Mouse (Mus musculus) CH12.LX (cell line): ENCODE results near the gene Cbx4. TPM values are rescaled to one million over a fixed set of nuclear protein-coding genes. Genes with fewer than 3 reads are reported as not detected.

ENCODE experiments used
- DNase-seq: peaks from one replicate; pipeline ENCODE4 v3.0.0-alpha.2; 2013; ENCODE audit errors: extremely low read depth
- H3K27ac ChIP-seq: 2 replicates; pipeline ENCODE4 v1.5.1; 2012; ENCODE audit warnings: low read depth, mild to moderate bottlenecking, control low read depth, moderate library complexity; ENCODE audit not compliant: insufficient read depth
- H3K27me3 ChIP-seq: replicated peaks from 2 replicates; pipeline ENCODE3; 2012; ENCODE audit warnings: inconsistent platforms
- H3K36me3 ChIP-seq, 2 experiments: replicated peaks in 1 of 2; 2 replicates each; pipeline versions ENCODE3 to v1.6.1; 2012; ENCODE audit warnings: inconsistent platforms in 1 of 2, low read length in 1 of 2, mild to moderate bottlenecking in 1 of 2, mixed read lengths in 1 of 2, moderate library complexity in 1 of 2; ENCODE audit not compliant: control insufficient read depth in 1 of 2, insufficient read depth in 1 of 2
- H3K4me1 ChIP-seq, 2 experiments: 2 replicates each; pipeline ENCODE4 v1.6.1; 2012; ENCODE audit warnings: inconsistent platforms in 1 of 2, moderate library complexity in 1 of 2; ENCODE audit not compliant: insufficient read depth in 2 of 2, control insufficient read depth in 1 of 2
- H3K4me2 ChIP-seq: 2 replicates; pipeline ENCODE4 v1.6.1; 2012; ENCODE audit warnings: low read depth, mild to moderate bottlenecking, control low read depth; ENCODE audit not compliant: poor library complexity, insufficient read depth, severe bottlenecking
- H3K4me3 ChIP-seq, 3 experiments: fragments of 150-350 bp in 1 of 3; sonication (generic) in 1 of 3; replicated peaks in 1 of 3; 2 replicates each; pipeline versions ENCODE3 to v1.5.1; 2011 to 2012; ENCODE audit warnings: low read depth in 2 of 3, low read length in 2 of 3, mild to moderate bottlenecking in 2 of 3, moderate library complexity in 2 of 3, control low read depth in 1 of 3, improper control_type of control experiment in 1 of 3, inconsistent platforms in 1 of 3, mixed read lengths in 1 of 3; ENCODE audit not compliant: poor library complexity in 1 of 3
- H3K79me2 ChIP-seq: replicated peaks from 2 replicates; pipeline ENCODE4 v1.6.1; 2012; ENCODE audit warnings: mild to moderate bottlenecking, moderate library complexity; ENCODE audit not compliant: control insufficient read depth, poor library complexity, insufficient read depth, severe bottlenecking; ENCODE audit errors: extremely low read depth
- H3K9ac ChIP-seq: 2 replicates; pipeline ENCODE4 v1.6.1; 2012; ENCODE audit warnings: low read depth, mild to moderate bottlenecking, control low read depth, moderate library complexity; ENCODE audit not compliant: insufficient read depth
- H3K9me3 ChIP-seq: replicated peaks from 2 replicates; pipeline ENCODE3; 2012; ENCODE audit warnings: low read length, inconsistent platforms, mixed read lengths
- BHLHE40 ChIP-seq: IDR thresholded peaks from 2 replicates; pipeline ENCODE4 v1.6.1; 2011; ENCODE audit warnings: mild to moderate bottlenecking, low read depth, low read length, improper control_type of control experiment
- E2F4 ChIP-seq: IDR thresholded peaks from 2 replicates; pipeline ENCODE4 v1.6.1; 2011; ENCODE audit warnings: low read depth, low read length, improper control_type of control experiment; ENCODE audit not compliant: insufficient replicate concordance
- ELF1 ChIP-seq: IDR thresholded peaks from 2 replicates; pipeline ENCODE4 v1.6.1; 2014; ENCODE audit warnings: low read depth, mild to moderate bottlenecking, inconsistent platforms, low read length, improper control_type of control experiment
- EP300 ChIP-seq: IDR thresholded peaks from 2 replicates; pipeline ENCODE4 v1.6.1; 2011; ENCODE audit warnings: low read length, improper control_type of control experiment
- IRF4 ChIP-seq: IDR thresholded peaks from 2 replicates; pipeline ENCODE4 v1.6.1; 2014; ENCODE audit warnings: low read depth, mild to moderate bottlenecking, inconsistent platforms, low read length, improper control_type of control experiment
- JUN ChIP-seq: IDR thresholded peaks from 2 replicates; pipeline ENCODE4 v1.6.1; 2011; ENCODE audit warnings: low read depth, mild to moderate bottlenecking, low read length, improper control_type of control experiment, moderate library complexity; ENCODE audit not compliant: insufficient read depth
- MAFK ChIP-seq: IDR thresholded peaks from 2 replicates; pipeline ENCODE4 v1.6.1; 2011; ENCODE audit warnings: low read length, improper control_type of control experiment; ENCODE audit not compliant: insufficient replicate concordance
- MXI1 ChIP-seq: IDR thresholded peaks from 2 replicates; pipeline ENCODE4 v1.6.1; 2011; ENCODE audit warnings: mild to moderate bottlenecking, low read depth, low read length, improper control_type of control experiment
- MYC ChIP-seq: IDR thresholded peaks from 2 replicates; pipeline ENCODE4 v1.6.1; 2011; ENCODE audit warnings: low read depth, mild to moderate bottlenecking, improper control_type of control experiment, low read length
- NRF1 ChIP-seq: IDR thresholded peaks from 2 replicates; pipeline ENCODE4 v1.6.1; 2014; ENCODE audit warnings: low read depth, mild to moderate bottlenecking, inconsistent platforms, low read length, improper control_type of control experiment, moderate library complexity
- PAX5 ChIP-seq: IDR thresholded peaks from 2 replicates; pipeline ENCODE4 v1.6.1; 2012; ENCODE audit warnings: low read length, inconsistent platforms, mixed read lengths
- POLR2A ChIP-seq: IDR thresholded peaks from 2 replicates; pipeline ENCODE4 v1.6.1; 2011; ENCODE audit warnings: low read depth, mild to moderate bottlenecking, improper control_type of control experiment, low read length
- POLR2AphosphoS2 ChIP-seq: IDR thresholded peaks from 2 replicates; pipeline ENCODE4 v1.6.1; 2011; ENCODE audit warnings: low read depth, low read length, improper control_type of control experiment
- ZMIZ1 ChIP-seq: IDR thresholded peaks from 2 replicates; pipeline ENCODE4 v1.6.1; 2012; ENCODE audit warnings: low read depth, mild to moderate bottlenecking, inconsistent platforms, low read length, improper control_type of control experiment
- dilution Hi-C: fragments of 300-500 bp; cut with MboI; formaldehyde crosslinking; loops from 2 replicates; pipeline ENCODE4 v1.14.3; 2020; ENCODE audit warnings: low sequenced_read_pairs; ENCODE audit not compliant: extremely low pct_unique_long_range_greater_than_20kb, extremely low pct_ligation_motif_present
- in situ Hi-C: fragments of 300-500 bp; cut with MboI; formaldehyde crosslinking; loops from 3 replicates; pipeline ENCODE4 v1.14.3; 2019; ENCODE audit warnings: low sequenced_read_pairs, low pct_ligation_motif_present, low pct_unique_long_range_greater_than_20kb, mixed read lengths
- polyA plus RNA-seq: library from polyadenylated mRNA; unstranded; fragments of >175 nt; gene quantifications from 2 replicates; pipeline ENCODE4 v1.2.1, GENCODE M21; 2012; ENCODE audit warnings: low read depth; ENCODE audit not compliant: insufficient read length
- total RNA-seq, 2 experiments: library from RNA; depleted of rRNA; stranded (reverse); fragments of 300-350 nt in 1 of 2; fragments of >200 nt in 1 of 2; gene quantifications; 2 replicates each; pipeline ENCODE4 v1.2.3; 2012 to 2014

The Cbx4 gene
- total and polyA plus RNA-seq, 3 experiments, result 15.0 to 40.4 (median 26.0) TPM

DNA sequence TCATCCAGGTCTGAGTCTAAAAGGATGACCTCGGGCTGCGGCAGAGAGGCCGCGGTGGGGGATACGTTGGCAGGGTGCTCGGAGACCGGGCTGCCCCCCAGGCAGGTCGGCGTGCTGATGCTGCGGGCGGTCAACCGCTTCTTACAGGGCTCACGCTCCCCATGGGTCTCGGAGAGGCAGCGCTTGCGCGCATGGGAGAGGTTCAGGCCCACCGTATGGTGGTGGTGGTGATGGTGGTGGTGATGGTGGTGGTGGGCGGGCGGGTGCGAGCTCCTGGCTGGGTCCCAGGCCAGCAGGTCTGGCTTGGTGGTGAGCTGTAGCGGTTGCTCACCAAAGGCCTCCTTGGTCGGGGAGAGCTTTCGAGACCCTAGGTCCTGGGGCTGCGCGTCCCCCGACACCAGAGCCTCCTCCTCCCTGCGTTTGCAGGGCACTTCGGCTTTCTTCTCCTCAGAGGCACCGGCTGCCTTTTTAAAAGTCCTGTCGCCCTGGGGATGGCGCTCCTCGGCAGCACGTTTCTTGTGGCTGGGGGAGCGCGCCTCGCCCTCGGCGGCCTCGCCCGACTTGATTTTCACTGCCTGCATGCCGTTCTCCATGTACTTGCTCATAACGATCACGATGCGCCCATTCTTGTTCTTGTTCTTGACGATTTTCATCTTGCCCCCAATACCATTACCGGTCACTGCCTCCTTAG lies 4.7 kb downstream of the Cbx4 start:
- dilution Hi-C loops, result no loop called here

DNA sequence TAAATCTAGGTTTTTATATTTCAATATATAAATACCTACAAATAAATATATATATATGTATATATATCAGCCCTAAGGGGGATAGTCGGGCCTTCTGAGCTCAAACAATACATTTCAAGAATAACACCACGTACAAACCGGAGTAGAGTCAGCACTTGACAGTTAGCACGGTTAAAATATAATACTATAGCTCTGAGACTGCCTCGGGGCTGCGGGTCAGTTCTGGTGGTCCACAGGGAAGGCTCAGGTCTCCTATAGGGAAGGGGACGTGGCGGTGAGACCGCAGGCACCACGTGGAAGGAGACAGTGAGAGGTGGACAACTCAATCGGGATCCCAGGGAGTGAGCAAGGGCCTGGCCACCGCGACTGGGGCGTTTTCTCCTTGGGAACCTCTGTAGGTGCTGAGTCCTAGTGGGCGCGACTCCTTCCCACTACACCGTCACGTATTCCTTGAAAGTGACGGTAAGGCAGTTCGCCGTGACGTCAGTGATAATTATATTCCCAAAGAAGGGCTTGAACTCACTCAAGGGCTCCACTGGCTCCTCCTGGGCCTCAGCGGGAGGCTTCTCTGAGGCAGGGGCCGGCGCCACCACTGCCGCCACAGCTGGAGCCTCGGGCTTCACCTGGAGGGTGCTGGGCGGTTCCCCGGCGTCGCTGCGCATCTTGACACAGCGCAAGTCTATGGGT lies 5.4 kb downstream of the Cbx4 start:
- peaks cover 52% of the 10 kb centered on the region for H3K79me2 ChIP-seq
- dilution Hi-C loops (no loop called here), in situ Hi-C loops (no loop called here)
- H3K4me3 ChIP-seq, result peak overlapping the region in 1 of 3 experiments; percentile 0
- peaks cover 31 to 77% of the 10 kb centered on the region in 2 experiments for H3K4me1 ChIP-seq
- no peak overlapping the region for H3K27ac ChIP-seq
- H3K36me3 ChIP-seq, result peaks cover 55 to 73% of the 10 kb centered on the region in 2 experiments
- peaks cover 3% of the 10 kb centered on the region for H3K9me3 ChIP-seq
- no peak for TF ChIP-seq MYC
- no peak for TF ChIP-seq POLR2AphosphoS2
- no peak for TF ChIP-seq JUN
- no peak for TF ChIP-seq BHLHE40
- TF ChIP-seq IRF4, result no peak
- TF ChIP-seq MAFK, result no peak
- no peak for TF ChIP-seq POLR2A
- no peak for TF ChIP-seq ZMIZ1
- TF ChIP-seq E2F4, result no peak
- no peaks in the 10 kb centered on the region for H3K27me3 ChIP-seq
- H3K4me2 ChIP-seq, result no peak overlapping the region
- no peak overlapping the region for H3K9ac ChIP-seq
- DNase-seq, result no peak

More for the DNA sequence above, 4.7 kb downstream of the Cbx4 start:
- Histone ChIP-seq H3K9me3 (peaks cover 3% of the 10 kb centered on the region), H3K4me3 (no peak overlapping the region), H3K27ac (no peak overlapping the region), H3K79me2 (peaks cover 56% of the 10 kb centered on the region), H3K4me2 (no peak overlapping the region), H3K4me1 (peaks cover 26 to 71% of the 10 kb centered on the region in 2 experiments), H3K36me3 (peaks cover 55 to 71% of the 10 kb centered on the region in 2 experiments), H3K27me3 (no peaks in the 10 kb centered on the region), H3K9ac (no peak overlapping the region)
- DNase-seq, result no peak
- TF ChIP-seq BHLHE40 (no peak), POLR2AphosphoS2 (no peak), ZMIZ1 (no peak), NRF1 (no peak), PAX5 (no peak), ELF1 (no peak), MXI1 (no peak), JUN (no peak), EP300 (no peak)
- in situ Hi-C loops, result no loop called here
